Mouse (Mus musculus) liver, adult 2 months (tissue): ENCODE measurements at regions not wholly inside any gene's neighbourhood (a gene's known extent, or its start where the extent isn't known, plus 50 kb on each side); places are given as distances from the start of the nearest gene placed in this dataset.

ENCODE experiments used
- DNase-seq: peaks from one replicate; pipeline ENCODE4 v3.0.0-alpha.2; 2011; ENCODE audit warnings: low read depth, low spot score; ENCODE audit errors: extremely low read depth
- H3K27ac ChIP-seq: fragments of 200-500 bp; replicated peaks from 2 replicates; pipeline ENCODE4 v1.5.1; 2012; ENCODE audit warnings: low read depth, mild to moderate bottlenecking, control low read depth, inconsistent platforms, low read length; ENCODE audit not compliant: insufficient read depth
- H3K27me3 ChIP-seq: fragments of 200-500 bp; 2 replicates; pipeline ENCODE4 v1.6.1; 2012; ENCODE audit warnings: mild to moderate bottlenecking, moderate library complexity, low read length, inconsistent platforms; ENCODE audit not compliant: control insufficient read depth, insufficient read depth
- H3K36me3 ChIP-seq: fragments of 200-500 bp; 2 replicates; pipeline ENCODE4 v1.6.1; 2012; ENCODE audit warnings: low read length, inconsistent platforms; ENCODE audit not compliant: control insufficient read depth, insufficient read depth
- H3K4me1 ChIP-seq: fragments of 200-500 bp; 2 replicates; pipeline ENCODE4 v1.6.1; 2011; ENCODE audit warnings: low read length; ENCODE audit not compliant: control insufficient read depth, insufficient read depth
- H3K4me3 ChIP-seq: fragments of 200-500 bp; 2 replicates; pipeline ENCODE4 v1.5.1; 2011; ENCODE audit warnings: low read depth, mild to moderate bottlenecking, control low read depth, low read length, moderate library complexity; ENCODE audit not compliant: insufficient read depth
- H3K79me2 ChIP-seq: fragments of 200-500 bp; 2 replicates; pipeline ENCODE4 v1.6.1; 2012; ENCODE audit warnings: inconsistent platforms, mild to moderate bottlenecking, low read length, moderate library complexity; ENCODE audit not compliant: control insufficient read depth, insufficient read depth
- H3K9ac ChIP-seq: fragments of 200-500 bp; 2 replicates; pipeline ENCODE4 v1.6.1; 2012; ENCODE audit warnings: low read depth, mild to moderate bottlenecking, control low read depth, inconsistent platforms, low read length
- CTCF ChIP-seq: fragments of 200-500 bp; IDR thresholded peaks from 2 replicates; pipeline ENCODE4 v1.5.1; 2011; ENCODE audit warnings: low read depth, low read length, control low read depth
- POLR2A ChIP-seq: fragments of 200-500 bp; IDR thresholded peaks from 2 replicates; pipeline ENCODE4 v1.6.1; 2011; ENCODE audit warnings: low read length, control low read depth; ENCODE audit not compliant: insufficient read depth; ENCODE audit errors: extremely low read depth
- WGBS: fragments of 180-500 bp; shearing (Covaris S2); methylation state at CpG from one replicate; pipeline ENCODE4 v1.1.7; 2018; 5-methylcytosine and 5-hydroxymethylcytosine counted together

DNA sequence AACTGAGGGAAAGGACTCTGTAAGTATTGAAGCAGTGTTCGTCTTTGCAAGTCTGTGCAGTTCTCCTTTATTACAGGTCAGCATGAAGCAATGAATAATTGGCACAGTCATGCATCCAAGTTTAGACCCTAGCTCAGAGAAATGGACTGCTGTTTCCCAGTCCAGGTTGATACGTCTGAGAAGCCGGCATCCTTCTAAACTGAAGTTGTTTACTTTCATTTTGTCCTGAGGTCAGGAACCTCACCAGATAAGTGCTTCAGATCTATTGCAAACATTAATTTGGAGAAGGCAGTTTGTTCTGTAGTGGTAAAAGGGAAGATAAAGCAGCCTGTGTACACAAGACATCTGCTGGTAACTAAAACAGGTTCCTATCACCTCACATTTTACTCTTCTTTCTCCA is 1165.6 kb upstream of the Tenm4 start:
- peak; percentile 58 for DNase-seq
- Histone ChIP-seq H3K36me3 (no peaks in the 10 kb centered on the region), H3K9ac (no peak overlapping the region), H3K4me1 (no peaks in the 10 kb centered on the region), H3K27ac (no peak overlapping the region), H3K79me2 (no peaks in the 10 kb centered on the region), H3K4me3 (no peak overlapping the region), H3K27me3 (no peaks in the 10 kb centered on the region)
- no peak for TF ChIP-seq CTCF
- no peak for TF ChIP-seq POLR2A
- WGBS, result 17% methylated on average over 3 of the region's 3 CpGs

DNA sequence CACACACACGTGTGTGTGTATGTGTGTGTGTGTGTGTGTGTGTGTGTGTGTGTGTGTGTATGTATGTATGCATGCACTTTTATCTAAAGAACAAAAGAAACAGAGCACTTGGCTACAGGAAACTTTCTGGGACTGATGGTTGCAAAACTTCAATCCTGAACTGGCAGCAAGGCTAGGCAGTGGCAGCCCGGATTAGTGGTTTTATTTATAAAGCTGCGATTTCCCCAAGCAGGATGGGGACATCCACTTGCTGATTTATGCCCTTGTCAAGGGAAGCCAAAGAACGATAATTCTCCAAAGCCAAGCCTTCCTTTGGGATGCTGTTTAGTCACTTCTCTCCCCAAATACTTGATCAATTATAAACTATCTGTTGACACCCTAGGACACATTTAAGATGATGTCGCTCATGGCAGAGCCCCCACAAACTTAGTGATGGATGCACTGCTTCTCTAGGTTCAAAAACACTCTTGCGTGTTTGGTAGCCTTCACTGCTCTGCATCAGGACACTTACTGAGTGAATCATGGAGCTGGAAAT is 1162.1 kb upstream of the Tenm4 start:
- Histone ChIP-seq H3K4me1 (no peaks in the 10 kb centered on the region), H3K9ac (no peak overlapping the region), H3K27ac (no peak overlapping the region), H3K27me3 (no peaks in the 10 kb centered on the region), H3K79me2 (no peaks in the 10 kb centered on the region), H3K4me3 (no peak overlapping the region), H3K36me3 (no peaks in the 10 kb centered on the region)
- no peak for DNase-seq
- TF ChIP-seq CTCF (no peak), POLR2A (no peak)
- 71% methylated on average over 6 of the region's 6 CpGs for WGBS

DNA sequence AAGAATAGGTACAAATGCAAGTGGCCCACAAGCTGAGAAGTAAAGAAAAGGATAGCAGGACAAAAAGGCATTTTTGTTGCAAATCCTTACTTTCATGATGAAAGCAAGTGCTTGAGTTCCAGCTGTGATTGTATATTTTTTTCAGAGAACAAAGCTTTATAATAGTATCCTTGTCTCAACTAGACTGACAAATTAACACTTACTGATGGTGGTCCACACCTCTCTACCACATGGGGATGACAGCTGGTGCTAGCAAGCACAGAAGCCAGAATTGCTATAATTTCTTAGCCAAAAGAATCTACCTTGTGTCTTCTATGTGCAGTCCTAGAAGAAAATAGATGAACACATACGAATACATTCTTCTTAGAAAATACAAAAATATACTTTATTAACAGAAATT is 1150.8 kb upstream of the Tenm4 start:
- Histone ChIP-seq H3K27ac (no peak overlapping the region), H3K36me3 (no peaks in the 10 kb centered on the region), H3K27me3 (no peaks in the 10 kb centered on the region), H3K4me1 (no peaks in the 10 kb centered on the region), H3K79me2 (no peaks in the 10 kb centered on the region), H3K9ac (no peak overlapping the region), H3K4me3 (no peak overlapping the region)
- TF ChIP-seq CTCF (no peak), POLR2A (no peak)
- DNase-seq, result no peak
- 67% methylated on average over 1 of the region's 1 CpGs for WGBS

DNA sequence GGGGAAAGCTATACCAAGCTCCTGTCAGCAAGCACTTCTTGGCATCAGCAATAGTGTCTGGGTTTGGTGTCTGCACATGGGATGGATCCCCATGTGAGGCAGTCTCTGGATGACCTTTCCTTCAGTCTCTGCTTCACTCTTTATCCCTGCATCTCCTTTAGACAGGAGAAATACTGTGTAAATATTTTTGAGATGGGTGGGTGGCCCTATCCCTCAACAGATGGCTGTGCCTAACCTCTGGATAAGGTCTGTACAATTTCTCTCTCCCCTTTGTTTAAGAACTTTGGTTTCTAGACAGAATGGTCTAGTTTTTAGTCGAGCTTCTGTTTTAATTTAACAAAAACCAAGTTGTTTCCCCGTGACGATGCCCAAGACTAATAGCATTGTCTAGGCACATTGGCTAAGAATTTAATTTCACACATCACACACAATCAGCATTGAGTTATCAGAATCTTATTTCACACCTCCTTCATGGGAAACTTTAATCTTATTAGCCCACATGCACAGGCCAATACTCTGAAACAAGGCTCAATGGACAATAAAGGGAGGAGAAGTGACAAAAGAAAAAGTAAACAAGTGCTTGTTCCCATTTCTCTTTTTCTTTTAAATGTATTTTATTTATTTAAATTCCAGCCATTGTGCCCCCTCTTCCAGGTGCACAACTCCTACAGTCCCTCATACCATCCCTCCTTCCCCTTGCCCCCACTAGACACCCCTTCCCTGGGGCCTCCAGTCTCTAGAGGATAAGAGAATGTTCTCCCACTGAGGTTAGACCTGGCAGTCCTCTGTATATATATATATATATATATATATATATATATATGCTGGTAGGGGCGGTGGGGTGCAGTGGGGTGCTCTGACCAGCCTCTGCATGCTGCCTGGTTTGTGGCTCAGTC is 1142.9 kb upstream of the Tenm4 start:
- no peak for TF ChIP-seq CTCF
- TF ChIP-seq POLR2A, result no peak
- Histone ChIP-seq H3K4me3 (no peak overlapping the region), H3K27ac (no peak overlapping the region), H3K36me3 (no peaks in the 10 kb centered on the region), H3K79me2 (no peaks in the 10 kb centered on the region), H3K4me1 (no peaks in the 10 kb centered on the region), H3K27me3 (no peaks in the 10 kb centered on the region), H3K9ac (no peak overlapping the region)
- DNase-seq, result no peak
- 73% methylated on average over 4 of the region's 4 CpGs for WGBS
